Mouse (Mus musculus): ENCODE data around the gene Ppp1r12c. TPM values are rescaled to one million over a fixed set of nuclear protein-coding genes. Genes with fewer than 3 reads are reported as not detected.

Gene Ppp1r12c
- total and polyA plus RNA-seq, 3 experiments = 64.2 to 153 TPM; not detected in 1

- no peak for TF ChIP-seq UBTF (IDR thresholded peaks at IDR 0.05; ENCODE audit: borderline replicate concordance, insufficient read depth, low read depth, low read length)
- no peak for TF ChIP-seq E2F4 (IDR thresholded peaks at IDR 0.05; ENCODE audit: borderline replicate concordance, low read depth, low read length)
- TF ChIP-seq ZKSCAN1 (IDR thresholded peaks at IDR 0.05; ENCODE audit: low read depth, low read length) = no peak
- no peak for TF ChIP-seq MAX (IDR thresholded peaks at IDR 0.05; ENCODE audit: low read length)
Observed at GRCm38 (mm10) chr7:4504646-4505435, 3.4 kb upstream of the Ppp1r12c start (continued).

GRCm38 (mm10) chr7:4503858-4504257 is 2.4 kb upstream of the Ppp1r12c start:
- TF ChIP-seq RAD21 (IDR thresholded peaks at IDR 0.05; ENCODE audit: low read depth, low read length) (no peak), CHD2 (IDR thresholded peaks at IDR 0.05; ENCODE audit: low read length) (no peak), MEF2A (IDR thresholded peaks at IDR 0.05; ENCODE audit: extremely low read depth, insufficient replicate concordance, low read depth, low read length, poor library complexity, severe bottlenecking) (no peak), GABPA (IDR thresholded peaks at IDR 0.05; ENCODE audit: low read depth, low read length) (no peak), EP300 (IDR thresholded peaks at IDR 0.05; ENCODE audit: low read depth in 1 of 2, low read length in 2 of 2) (no peak), ZKSCAN1 (IDR thresholded peaks at IDR 0.05; ENCODE audit: low read depth, low read length) (no peak), ETS1 (IDR thresholded peaks at IDR 0.05; ENCODE audit: low read depth, low read length) (no peak)
- no peak overlapping the region for H3K4me3 ChIP-seq (ENCODE audit: control insufficient read depth in 1 of 2, insufficient read depth in 1 of 2, low read depth in 2 of 2, low read length in 2 of 2)
- peaks cover 10 to 43% of the 10 kb centered on the region in 2 experiments for H3K4me1 ChIP-seq (ENCODE audit: control insufficient read depth in 1 of 2, insufficient read depth in 2 of 2, low read length in 2 of 2)
- no peaks in the 10 kb centered on the region for H3K9me3 ChIP-seq (replicated peaks; ENCODE audit: insufficient read depth, low read length)
- peaks cover 28% of the 10 kb centered on the region for H3K79me2 ChIP-seq (ENCODE audit: control insufficient read depth, insufficient read depth, low read length, poor library complexity)
- peak; percentile 48 for DNase-seq (ENCODE audit: low read depth, low spot score)
- H3K36me3 ChIP-seq (ENCODE audit: control insufficient read depth in 1 of 2, insufficient read depth in 2 of 2, low read length in 2 of 2) = peaks cover 0 to 35% of the 10 kb centered on the region in 2 experiments; a peak in 2 of 4 replicates
- peak overlapping the region; percentile 53; the same call in 1 of the 2 replicates for H3K9ac ChIP-seq (ENCODE audit: control insufficient read depth, low read depth, low read length, poor library complexity, severe bottlenecking)
- H3K27ac ChIP-seq (ENCODE audit: control insufficient read depth, low read depth, low read length) = peak overlapping the region; percentile 93
- H3K27me3 ChIP-seq (ENCODE audit: control insufficient read depth in 1 of 2, insufficient read depth in 2 of 2, low read length in 2 of 2) = no peaks in the 10 kb centered on the region

GRCm38 (mm10) chr7:4503100-4503499 is 1.6 kb upstream of the Ppp1r12c start:
- H3K4me3 ChIP-seq (ENCODE audit: control insufficient read depth in 1 of 2, insufficient read depth in 1 of 2, low read depth in 2 of 2, low read length in 2 of 2) = 0 out of 4 replicates have a peak overlapping the region, but pooled peaks of 1 of the 2 experiments have one; percentile 10
- no peak overlapping the region for H3K9ac ChIP-seq (ENCODE audit: control insufficient read depth, low read depth, low read length, poor library complexity, severe bottlenecking)
- H3K27ac ChIP-seq (ENCODE audit: control insufficient read depth, low read depth, low read length) = peak overlapping the region; percentile 87
- H3K36me3 ChIP-seq (ENCODE audit: control insufficient read depth in 1 of 2, insufficient read depth in 2 of 2, low read length in 2 of 2) = peaks cover 0 to 34% of the 10 kb centered on the region in 2 experiments; a peak in 2 of 4 replicates
- peaks cover 36% of the 10 kb centered on the region for H3K79me2 ChIP-seq (ENCODE audit: control insufficient read depth, insufficient read depth, low read length, poor library complexity)
- peaks cover 10 to 40% of the 10 kb centered on the region in 2 experiments for H3K4me1 ChIP-seq (ENCODE audit: control insufficient read depth in 1 of 2, insufficient read depth in 2 of 2, low read length in 2 of 2)
- no peak for DNase-seq (ENCODE audit: low read depth, low spot score)
- no peaks in the 10 kb centered on the region for H3K27me3 ChIP-seq (ENCODE audit: control insufficient read depth in 1 of 2, insufficient read depth in 2 of 2, low read length in 2 of 2)
- TF ChIP-seq RCOR1 (IDR thresholded peaks at IDR 0.05; ENCODE audit: low read depth, low read length) = no peak
- no peak for TF ChIP-seq NRF1 (IDR thresholded peaks at IDR 0.05; ENCODE audit: insufficient read depth, low read depth, low read length, poor library complexity, severe bottlenecking)
- TF ChIP-seq TAL1 (IDR thresholded peaks at IDR 0.05; ENCODE audit: low read length) = no peak
- TF ChIP-seq ETS1 (IDR thresholded peaks at IDR 0.05; ENCODE audit: low read depth, low read length) = no peak
- no peak for TF ChIP-seq CHD1 (IDR thresholded peaks at IDR 0.05; ENCODE audit: low read depth, low read length)
- no peak for TF ChIP-seq GATA1 (IDR thresholded peaks at IDR 0.05; ENCODE audit: low read depth, low read length)
- TF ChIP-seq JUND (IDR thresholded peaks at IDR 0.05; ENCODE audit: low read depth, low read length) = no peak
- H3K9me3 ChIP-seq (replicated peaks; ENCODE audit: insufficient read depth, low read length) = no peaks in the 10 kb centered on the region

All from MEL (cell line).